Mouse (Mus musculus): ENCODE measurements around the gene Tsc1. TPM values are rescaled to one million over a fixed set of nuclear protein-coding genes. Genes with fewer than 3 reads are reported as not detected.

The Tsc1 gene
- polyA plus RNA-seq, 1 experiment from 2014 or later: 12.9 TPM

- no peak overlapping the region for H3K4me3 ChIP-seq (ENCODE audit: control insufficient read depth in 1 of 2, insufficient read depth in 1 of 2, low read depth in 1 of 2, low read length in 2 of 2)
- WGBS: 84% methylated on average over 6 of the region's 6 CpGs
- H3K27me3 ChIP-seq (ENCODE audit: control insufficient read depth, insufficient read depth, low read length): peaks cover 16% of the 10 kb centered on the region
- no peak overlapping the region for H3K9ac ChIP-seq (ENCODE audit: low read length)
- H3K9me3 ChIP-seq (ENCODE audit: control insufficient read depth, low read length): no peaks in the 10 kb centered on the region
- ATAC-seq (ENCODE audit: insufficient number of reproducible peaks, insufficient read depth, low FRiP score, low read depth): no peak
- H3K36me3 ChIP-seq (ENCODE audit: control insufficient read depth, insufficient read depth, low read length): no peaks in the 10 kb centered on the region
- H3K4me2 ChIP-seq (ENCODE audit: low read length): no peak overlapping the region
- H3K4me1 ChIP-seq (ENCODE audit: control insufficient read depth in 2 of 2, insufficient read depth in 2 of 2, low read length in 2 of 2): peaks cover 7 to 8% of the 10 kb centered on the region in 2 experiments; a peak in 2 of 4 replicates
- H3K27ac ChIP-seq (replicated peaks in 1 of 2; ENCODE audit: control insufficient read depth in 1 of 2, insufficient read depth in 1 of 2, low read depth in 2 of 2, low read length in 2 of 2): no peak overlapping the region
These were observed 22.2 kb upstream of the Tsc1 start for GRCm38 (mm10) chr2:28618777-28619336.

- no peak overlapping the region for H3K9ac ChIP-seq (ENCODE audit: low read length)
- 86% methylated on average over 6 of the region's 6 CpGs for WGBS
- H3K4me1 ChIP-seq (ENCODE audit: control insufficient read depth in 2 of 2, insufficient read depth in 2 of 2, low read length in 2 of 2): peaks cover 7 to 8% of the 10 kb centered on the region in 2 experiments; a peak in 2 of 4 replicates
- H3K4me2 ChIP-seq (ENCODE audit: low read length): no peak overlapping the region
- no peak overlapping the region for H3K27ac ChIP-seq (replicated peaks in 1 of 2; ENCODE audit: control insufficient read depth in 1 of 2, insufficient read depth in 1 of 2, low read depth in 2 of 2, low read length in 2 of 2)
- no peaks in the 10 kb centered on the region for H3K9me3 ChIP-seq (ENCODE audit: control insufficient read depth, low read length)
- H3K4me3 ChIP-seq (ENCODE audit: control insufficient read depth in 1 of 2, insufficient read depth in 1 of 2, low read depth in 1 of 2, low read length in 2 of 2): no peak overlapping the region
- peaks cover 16% of the 10 kb centered on the region for H3K27me3 ChIP-seq (ENCODE audit: control insufficient read depth, insufficient read depth, low read length)
- no peaks in the 10 kb centered on the region for H3K36me3 ChIP-seq (ENCODE audit: control insufficient read depth, insufficient read depth, low read length)
- ATAC-seq (ENCODE audit: insufficient number of reproducible peaks, insufficient read depth, low FRiP score, low read depth): no peak
These were observed 21.7 kb upstream of the Tsc1 start for GRCm38 (mm10) chr2:28619369-28619768.

- H3K36me3 ChIP-seq (ENCODE audit: control insufficient read depth, insufficient read depth, low read length): no peaks in the 10 kb centered on the region
- peaks cover 7 to 8% of the 10 kb centered on the region in 2 experiments; a peak in 2 of 4 replicates for H3K4me1 ChIP-seq (ENCODE audit: control insufficient read depth in 2 of 2, insufficient read depth in 2 of 2, low read length in 2 of 2)
- H3K27me3 ChIP-seq (ENCODE audit: control insufficient read depth, insufficient read depth, low read length): peaks cover 16% of the 10 kb centered on the region
- no peak overlapping the region for H3K9ac ChIP-seq (ENCODE audit: low read length)
- no peak overlapping the region for H3K27ac ChIP-seq (replicated peaks in 1 of 2; ENCODE audit: control insufficient read depth in 1 of 2, insufficient read depth in 1 of 2, low read depth in 2 of 2, low read length in 2 of 2)
- no peak overlapping the region for H3K4me2 ChIP-seq (ENCODE audit: low read length)
- ATAC-seq (ENCODE audit: insufficient number of reproducible peaks, insufficient read depth, low FRiP score, low read depth): no peak
- peaks cover 3% of the 10 kb centered on the region; the same call in 1 of the 2 replicates for H3K9me3 ChIP-seq (ENCODE audit: control insufficient read depth, low read length)
- WGBS: 62% methylated on average over 10 of the region's 10 CpGs
- no peak overlapping the region for H3K4me3 ChIP-seq (ENCODE audit: control insufficient read depth in 1 of 2, insufficient read depth in 1 of 2, low read depth in 1 of 2, low read length in 2 of 2)
These were observed 20.5 kb upstream of the Tsc1 start for GRCm38 (mm10) chr2:28620522-28620921.

- H3K36me3 ChIP-seq (ENCODE audit: control insufficient read depth, insufficient read depth, low read length): no peaks in the 10 kb centered on the region
- H3K4me1 ChIP-seq (ENCODE audit: control insufficient read depth in 2 of 2, insufficient read depth in 2 of 2, low read length in 2 of 2): peaks cover 7 to 8% of the 10 kb centered on the region in 2 experiments; a peak in 2 of 4 replicates
- no peak for ATAC-seq (ENCODE audit: insufficient number of reproducible peaks, insufficient read depth, low FRiP score, low read depth)
- H3K9ac ChIP-seq (ENCODE audit: low read length): no peak overlapping the region
- H3K27ac ChIP-seq (replicated peaks in 1 of 2; ENCODE audit: control insufficient read depth in 1 of 2, insufficient read depth in 1 of 2, low read depth in 2 of 2, low read length in 2 of 2): no peak overlapping the region
- H3K9me3 ChIP-seq (ENCODE audit: control insufficient read depth, low read length): peaks cover 3% of the 10 kb centered on the region; the same call in 1 of the 2 replicates
- H3K4me2 ChIP-seq (ENCODE audit: low read length): no peak overlapping the region
- 29% methylated on average over 2 of the region's 2 CpGs for WGBS
- H3K27me3 ChIP-seq (ENCODE audit: control insufficient read depth, insufficient read depth, low read length): peaks cover 16% of the 10 kb centered on the region
- no peak overlapping the region for H3K4me3 ChIP-seq (ENCODE audit: control insufficient read depth in 1 of 2, insufficient read depth in 1 of 2, low read depth in 1 of 2, low read length in 2 of 2)
These were observed 19.9 kb upstream of the Tsc1 start for GRCm38 (mm10) chr2:28621111-28621510.

- Histone ChIP-seq H3K36me3 (ENCODE audit: control insufficient read depth, insufficient read depth, low read length) (no peaks in the 10 kb centered on the region), H3K4me3 (ENCODE audit: control insufficient read depth in 1 of 2, insufficient read depth in 1 of 2, low read depth in 1 of 2, low read length in 2 of 2) (no peak within 1 kb of the TSS), H3K9me3 (ENCODE audit: control insufficient read depth, low read length) (peaks cover 3% of the 10 kb centered on the region; the same call in 1 of the 2 replicates), H3K4me2 (ENCODE audit: low read length) (0 out of 2 replicates have a peak within 1 kb of the TSS, but pooled peaks have one; percentile 4), H3K27ac (replicated peaks in 1 of 2; ENCODE audit: control insufficient read depth in 1 of 2, insufficient read depth in 1 of 2, low read depth in 2 of 2, low read length in 2 of 2) (no peak within 1 kb of the TSS), H3K27me3 (ENCODE audit: control insufficient read depth, insufficient read depth, low read length) (peaks cover 16% of the 10 kb centered on the region), H3K9ac (ENCODE audit: low read length) (no peak within 1 kb of the TSS), H3K4me1 (ENCODE audit: control insufficient read depth in 2 of 2, insufficient read depth in 2 of 2, low read length in 2 of 2) (peaks cover 6 to 8% of the 10 kb centered on the region in 2 experiments; a peak in 2 of 4 replicates)
- WGBS: 4% methylated on average over 16 of the region's 16 CpGs
- no peak for ATAC-seq (ENCODE audit: insufficient number of reproducible peaks, insufficient read depth, low FRiP score, low read depth)
These were observed 19.3 kb upstream of the Tsc1 start, which contains the start of gene Gfi1b for GRCm38 (mm10) chr2:28621664-28622171. Gene Gfi1b, minus strand, starts transcription at chr2:28621982.

- peaks cover 3% of the 10 kb centered on the region; the same call in 1 of the 2 replicates for H3K9me3 ChIP-seq (ENCODE audit: control insufficient read depth, low read length)
- H3K4me3 ChIP-seq (ENCODE audit: control insufficient read depth in 1 of 2, insufficient read depth in 1 of 2, low read depth in 1 of 2, low read length in 2 of 2): no peak overlapping the region
- H3K4me1 ChIP-seq (ENCODE audit: control insufficient read depth in 2 of 2, insufficient read depth in 2 of 2, low read length in 2 of 2): no peaks in the 10 kb centered on the region; a peak in 1 of 4 replicates
- peaks cover 16% of the 10 kb centered on the region for H3K27me3 ChIP-seq (ENCODE audit: control insufficient read depth, insufficient read depth, low read length)
- ATAC-seq (ENCODE audit: insufficient number of reproducible peaks, insufficient read depth, low FRiP score, low read depth): no peak
- no peak overlapping the region for H3K4me2 ChIP-seq (ENCODE audit: low read length)
- H3K9ac ChIP-seq (ENCODE audit: low read length): no peak overlapping the region
- no peaks in the 10 kb centered on the region for H3K36me3 ChIP-seq (ENCODE audit: control insufficient read depth, insufficient read depth, low read length)
- WGBS: 12% methylated on average over 10 of the region's 10 CpGs
- no peak overlapping the region for H3K27ac ChIP-seq (replicated peaks in 1 of 2; ENCODE audit: control insufficient read depth in 1 of 2, insufficient read depth in 1 of 2, low read depth in 2 of 2, low read length in 2 of 2)
These were observed 18.4 kb upstream of the Tsc1 start for GRCm38 (mm10) chr2:28622521-28623124.

GRCm38 (mm10) chr2:28624870-28625269 is 16.2 kb upstream of the Tsc1 start:
- no peaks in the 10 kb centered on the region for H3K36me3 ChIP-seq (ENCODE audit: control insufficient read depth, insufficient read depth, low read length)
- H3K4me3 ChIP-seq (ENCODE audit: control insufficient read depth in 1 of 2, insufficient read depth in 1 of 2, low read depth in 1 of 2, low read length in 2 of 2): no peak overlapping the region
- H3K27me3 ChIP-seq (ENCODE audit: control insufficient read depth, insufficient read depth, low read length): peaks cover 16% of the 10 kb centered on the region
- no peaks in the 10 kb centered on the region for H3K4me1 ChIP-seq (ENCODE audit: control insufficient read depth in 2 of 2, insufficient read depth in 2 of 2, low read length in 2 of 2)
- H3K27ac ChIP-seq (replicated peaks in 1 of 2; ENCODE audit: control insufficient read depth in 1 of 2, insufficient read depth in 1 of 2, low read depth in 2 of 2, low read length in 2 of 2): no peak overlapping the region
- ATAC-seq (ENCODE audit: insufficient number of reproducible peaks, insufficient read depth, low FRiP score, low read depth): no peak
- 86% methylated on average over 3 of the region's 3 CpGs for WGBS
- no peak overlapping the region for H3K4me2 ChIP-seq (ENCODE audit: low read length)
- H3K9me3 ChIP-seq (ENCODE audit: control insufficient read depth, low read length): peaks cover 3% of the 10 kb centered on the region; the same call in 1 of the 2 replicates
- no peak overlapping the region for H3K9ac ChIP-seq (ENCODE audit: low read length)

Measured in heart, embryonic 14.5 days (tissue).